Mouse (Mus musculus): ENCODE measurements at regions not wholly inside any gene's neighbourhood (a gene's known extent, or its start where the extent isn't known, plus 50 kb on each side); places are given as distances from the start of the nearest gene placed in this dataset.

DNA sequence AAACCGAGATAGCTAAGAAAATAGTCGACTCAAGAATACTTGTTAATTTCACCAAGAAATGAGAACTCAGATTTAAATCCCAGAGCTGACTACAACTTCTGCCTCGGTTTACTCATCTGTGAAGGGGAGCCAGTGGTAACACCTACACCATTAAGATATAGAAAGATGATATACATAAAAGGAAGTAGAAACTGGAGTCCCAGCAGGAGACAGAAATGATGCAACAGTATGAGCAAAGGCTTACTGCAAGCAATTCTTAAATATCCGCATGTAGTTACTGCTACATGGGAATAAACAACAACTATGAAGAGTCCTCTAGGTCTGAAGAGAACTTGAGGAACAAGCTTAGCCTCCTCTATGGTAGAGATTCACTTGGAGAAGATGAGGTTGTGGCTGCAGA is 58.2 kb upstream of the Thbs1 start:
- TF ChIP-seq CTCF (IDR thresholded peaks at IDR 0.05; ENCODE audit: control insufficient read depth, insufficient read depth, insufficient read length) (no peak), CEBPB (IDR thresholded peaks at IDR 0.05; ENCODE audit: low read depth) (no peak), USF1 (IDR thresholded peaks at IDR 0.05; ENCODE audit: low read depth) (no peak)

Measured in C2C12 (cell line).